Mouse (Mus musculus): Measurements from ENCODE around the gene Nrxn3. TPM values are rescaled to one million over a fixed set of nuclear protein-coding genes. Genes with fewer than 3 reads are reported as not detected.

Nrxn3 gene
- polyA plus RNA-seq, 1 experiment from 2014 or later = 102 TPM

DNA sequence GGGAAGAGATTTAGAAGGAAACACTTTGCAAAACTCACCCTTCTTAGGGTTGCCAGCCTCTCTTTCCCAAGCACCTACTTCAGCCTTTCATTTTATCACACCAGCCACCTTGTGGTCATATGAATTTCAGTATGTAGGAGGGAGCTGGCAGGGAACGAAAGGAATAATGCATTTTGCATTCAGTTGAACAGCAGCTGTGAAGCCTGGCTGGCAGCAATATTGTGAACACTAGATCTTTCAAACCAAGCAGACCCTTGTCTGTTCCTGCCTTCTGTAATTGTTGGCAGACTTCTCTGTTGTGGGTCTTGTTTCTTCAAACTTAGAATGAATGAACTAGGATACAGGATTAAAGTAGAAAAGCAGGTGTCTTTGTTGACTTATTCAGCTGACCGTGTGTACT is 946.2 kb downstream of the Nrxn3 start:
- Histone ChIP-seq H3K36me3 (ENCODE audit: control insufficient read depth, insufficient read depth, low read length) (no peaks in the 10 kb centered on the region), H3K27ac (replicated peaks; ENCODE audit: low read depth, low read length) (no peak overlapping the region), H3K4me3 (replicated peaks; ENCODE audit: low read depth, low read length) (no peak overlapping the region), H3K4me1 (ENCODE audit: control insufficient read depth, insufficient read depth, low read length) (no peaks in the 10 kb centered on the region), H3K9me3 (ENCODE audit: control insufficient read depth, low read length) (no peaks in the 10 kb centered on the region), H3K4me2 (ENCODE audit: low read length) (no peak overlapping the region), H3K27me3 (ENCODE audit: control insufficient read depth, insufficient read depth, low read length) (no peaks in the 10 kb centered on the region), H3K9ac (replicated peaks; ENCODE audit: low read length) (no peak overlapping the region)
- ATAC-seq (ENCODE audit: low FRiP score, low TSS enrichment) = no peak
- WGBS = 73% methylated on average over 2 of the region's 2 CpGs
- no peak for DNase-seq

DNA sequence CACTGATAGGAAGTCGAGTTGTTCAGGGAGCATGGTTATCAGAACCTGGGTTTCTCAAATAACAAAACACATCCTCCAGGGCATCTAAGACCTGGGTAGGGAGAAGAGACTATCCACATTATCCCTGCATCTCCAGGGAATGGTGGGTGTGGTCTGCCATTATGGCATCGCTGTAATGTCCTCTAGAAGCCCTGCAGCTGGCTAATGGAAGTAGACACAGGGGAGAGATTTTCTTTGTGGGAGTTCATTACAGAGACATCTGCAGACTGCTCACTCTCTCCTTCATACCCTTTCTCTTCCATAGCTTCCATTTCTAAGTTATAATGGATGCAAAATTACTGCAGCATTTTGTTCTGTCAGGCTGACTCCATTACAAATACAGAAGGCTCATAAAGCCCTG is 950.1 kb downstream of the Nrxn3 start:
- no peak overlapping the region for H3K9ac ChIP-seq (replicated peaks; ENCODE audit: low read length)
- H3K4me2 ChIP-seq (ENCODE audit: low read length) = no peak overlapping the region
- H3K27ac ChIP-seq (replicated peaks; ENCODE audit: low read depth, low read length) = no peak overlapping the region
- H3K27me3 ChIP-seq (ENCODE audit: control insufficient read depth, insufficient read depth, low read length) = no peaks in the 10 kb centered on the region
- H3K36me3 ChIP-seq (ENCODE audit: control insufficient read depth, insufficient read depth, low read length) = no peaks in the 10 kb centered on the region
- H3K9me3 ChIP-seq (ENCODE audit: control insufficient read depth, low read length) = no peaks in the 10 kb centered on the region
- DNase-seq (no peak), ATAC-seq (ENCODE audit: low FRiP score, low TSS enrichment) (no peak)
- H3K4me1 ChIP-seq (ENCODE audit: control insufficient read depth, insufficient read depth, low read length) = no peaks in the 10 kb centered on the region
- WGBS = 64% methylated on average over 2 of the region's 2 CpGs
- H3K4me3 ChIP-seq (replicated peaks; ENCODE audit: low read depth, low read length) = no peak overlapping the region

DNA sequence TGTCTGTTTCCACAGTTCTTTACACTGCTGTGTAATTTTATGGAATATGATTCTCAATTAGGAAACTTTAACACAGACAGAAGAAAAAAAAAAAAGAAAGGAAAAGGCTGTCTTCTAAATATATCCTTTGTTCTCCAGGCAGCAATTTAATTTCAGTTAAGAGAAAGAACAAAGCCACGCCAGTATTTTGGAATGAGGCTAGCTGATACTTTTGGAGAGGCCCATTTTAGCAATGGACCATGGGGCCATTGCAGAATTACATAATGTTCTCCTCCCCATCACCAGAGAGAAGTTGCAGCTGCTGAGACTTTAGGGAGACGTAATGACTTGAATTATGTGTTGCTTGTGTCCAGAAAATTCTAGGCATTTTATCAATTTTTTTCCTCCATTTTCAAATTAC is 963.0 kb downstream of the Nrxn3 start:
- Histone ChIP-seq H3K36me3 (ENCODE audit: control insufficient read depth, insufficient read depth, low read length) (no peaks in the 10 kb centered on the region), H3K27me3 (ENCODE audit: control insufficient read depth, insufficient read depth, low read length) (no peaks in the 10 kb centered on the region), H3K9ac (replicated peaks; ENCODE audit: low read length) (no peak overlapping the region), H3K4me2 (ENCODE audit: low read length) (no peak overlapping the region), H3K4me3 (replicated peaks; ENCODE audit: low read depth, low read length) (no peak overlapping the region), H3K9me3 (ENCODE audit: control insufficient read depth, low read length) (no peaks in the 10 kb centered on the region), H3K4me1 (ENCODE audit: control insufficient read depth, insufficient read depth, low read length) (no peaks in the 10 kb centered on the region), H3K27ac (replicated peaks; ENCODE audit: low read depth, low read length) (no peak overlapping the region)
- DNase-seq = no peak
- 89% methylated on average over 2 of the region's 2 CpGs for WGBS
- no peak for ATAC-seq (ENCODE audit: low FRiP score, low TSS enrichment)

DNA sequence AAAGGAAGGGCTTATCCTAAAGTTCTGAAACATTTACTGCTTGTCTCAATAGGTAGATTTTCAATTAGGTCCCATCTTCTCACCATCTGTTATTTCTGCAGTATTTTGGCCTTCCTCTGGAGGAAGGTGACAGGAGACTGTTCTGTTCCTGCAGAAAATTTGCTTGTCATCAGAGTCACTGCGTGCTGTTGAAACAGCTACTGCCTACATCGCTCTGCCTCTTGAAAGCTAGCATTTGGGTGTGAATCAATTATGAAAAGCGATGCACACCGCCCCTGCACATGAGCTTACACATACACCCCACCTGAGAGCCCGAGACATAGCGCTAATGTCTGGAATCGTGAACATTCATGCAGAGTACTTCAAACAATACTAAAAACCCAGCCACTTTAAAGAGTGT is 966.4 kb downstream of the Nrxn3 start:
- Histone ChIP-seq H3K4me3 (replicated peaks; ENCODE audit: low read depth, low read length) (no peak overlapping the region), H3K27me3 (ENCODE audit: control insufficient read depth, insufficient read depth, low read length) (no peaks in the 10 kb centered on the region), H3K4me1 (ENCODE audit: control insufficient read depth, insufficient read depth, low read length) (no peaks in the 10 kb centered on the region), H3K9me3 (ENCODE audit: control insufficient read depth, low read length) (no peaks in the 10 kb centered on the region), H3K36me3 (ENCODE audit: control insufficient read depth, insufficient read depth, low read length) (no peaks in the 10 kb centered on the region), H3K27ac (replicated peaks; ENCODE audit: low read depth, low read length) (no peak overlapping the region), H3K9ac (replicated peaks; ENCODE audit: low read length) (no peak overlapping the region), H3K4me2 (ENCODE audit: low read length) (no peak overlapping the region)
- WGBS = 93% methylated on average over 7 of the region's 7 CpGs
- ATAC-seq (ENCODE audit: low FRiP score, low TSS enrichment) = no peak
- DNase-seq = no peak

DNA sequence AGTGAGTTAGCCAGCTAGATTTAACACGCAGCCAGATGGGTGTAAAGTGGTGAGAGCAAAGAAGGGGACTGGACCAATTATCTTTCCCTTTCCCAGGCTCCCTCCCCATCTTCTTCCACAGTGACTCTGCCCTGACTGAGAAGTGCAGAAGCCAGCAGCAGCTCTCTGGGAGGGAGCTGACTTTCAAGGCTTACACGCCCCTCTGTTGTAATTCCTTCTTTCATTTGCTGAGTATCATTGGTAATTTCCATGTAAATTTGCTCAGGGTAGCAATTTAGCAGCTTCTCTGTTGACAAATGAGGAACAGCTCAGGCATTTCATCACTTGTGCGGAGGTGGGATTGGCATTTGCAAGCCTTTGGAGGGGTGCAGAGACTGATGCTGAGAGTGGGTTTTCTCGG is 976.8 kb downstream of the Nrxn3 start:
- DNase-seq (peak; percentile 41), ATAC-seq (ENCODE audit: low FRiP score, low TSS enrichment) (no peak)

DNA sequence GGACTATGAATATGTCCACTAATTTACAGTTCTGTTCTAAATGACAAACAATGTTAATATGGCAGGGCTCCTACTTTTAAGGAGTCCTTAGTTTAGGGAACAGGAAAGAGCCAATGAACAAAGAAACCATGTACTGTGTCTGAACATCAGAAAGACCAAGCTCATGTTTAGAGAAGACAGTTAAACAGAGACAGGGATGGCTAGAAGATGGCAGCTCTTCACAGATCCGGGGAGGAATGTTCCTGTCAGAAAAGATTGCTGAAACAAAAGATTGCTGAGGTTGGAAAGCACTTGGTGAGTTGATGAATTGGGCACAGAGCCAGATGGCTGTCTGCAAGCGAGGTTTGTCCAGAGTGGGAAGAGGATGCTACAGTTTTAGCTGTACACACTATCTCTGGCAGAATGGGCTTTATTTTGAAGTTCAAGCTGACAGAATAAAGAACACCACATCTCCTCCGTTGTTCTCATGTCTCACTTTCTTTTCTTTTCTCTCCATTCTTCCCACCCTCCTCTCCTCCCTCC is 978.3 kb downstream of the Nrxn3 start:
- Histone ChIP-seq H3K9me3 (ENCODE audit: control insufficient read depth, low read length) (no peaks in the 10 kb centered on the region), H3K9ac (replicated peaks; ENCODE audit: low read length) (no peak overlapping the region), H3K4me1 (ENCODE audit: control insufficient read depth, insufficient read depth, low read length) (no peaks in the 10 kb centered on the region), H3K4me3 (replicated peaks; ENCODE audit: low read depth, low read length) (no peak overlapping the region), H3K36me3 (ENCODE audit: control insufficient read depth, insufficient read depth, low read length) (no peaks in the 10 kb centered on the region), H3K4me2 (ENCODE audit: low read length) (no peak overlapping the region), H3K27me3 (ENCODE audit: control insufficient read depth, insufficient read depth, low read length) (no peaks in the 10 kb centered on the region), H3K27ac (replicated peaks; ENCODE audit: low read depth, low read length) (no peak overlapping the region)
- peak; percentile 38 for DNase-seq
- ATAC-seq (ENCODE audit: low FRiP score, low TSS enrichment) = no peak
- 38% methylated on average over 3 of the region's 3 CpGs for WGBS

More for the DNA sequence above, 976.8 kb downstream of the Nrxn3 start:
- Histone ChIP-seq H3K27ac (replicated peaks; ENCODE audit: low read depth, low read length) (no peak overlapping the region), H3K9ac (replicated peaks; ENCODE audit: low read length) (no peak overlapping the region), H3K27me3 (ENCODE audit: control insufficient read depth, insufficient read depth, low read length) (no peaks in the 10 kb centered on the region), H3K4me3 (replicated peaks; ENCODE audit: low read depth, low read length) (no peak overlapping the region), H3K36me3 (ENCODE audit: control insufficient read depth, insufficient read depth, low read length) (no peaks in the 10 kb centered on the region), H3K4me2 (ENCODE audit: low read length) (no peak overlapping the region), H3K4me1 (ENCODE audit: control insufficient read depth, insufficient read depth, low read length) (no peaks in the 10 kb centered on the region), H3K9me3 (ENCODE audit: control insufficient read depth, low read length) (no peaks in the 10 kb centered on the region)
- WGBS = 9% methylated on average over 4 of the region's 4 CpGs

DNA sequence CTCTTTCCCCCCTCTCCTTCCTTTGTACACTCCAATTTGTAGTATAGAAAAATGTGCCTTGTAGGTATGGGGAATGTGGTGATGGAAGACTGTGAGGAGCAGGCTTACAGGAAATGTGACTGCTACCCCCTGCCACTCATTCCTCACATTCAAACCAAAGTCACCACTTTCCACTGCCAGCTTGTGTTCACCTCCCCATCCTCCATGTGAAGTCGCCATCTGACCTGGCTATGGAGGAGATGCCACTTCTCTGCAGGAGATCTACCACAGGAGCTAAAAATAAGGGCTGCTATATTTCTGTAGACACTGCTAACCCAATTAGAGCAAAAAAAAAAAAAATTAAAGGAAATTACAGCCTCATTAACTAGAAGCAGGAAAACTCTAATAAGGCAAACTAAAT is 980.3 kb downstream of the Nrxn3 start:
- Histone ChIP-seq H3K27ac (replicated peaks; ENCODE audit: low read depth, low read length) (no peak overlapping the region), H3K4me1 (ENCODE audit: control insufficient read depth, insufficient read depth, low read length) (no peaks in the 10 kb centered on the region), H3K36me3 (ENCODE audit: control insufficient read depth, insufficient read depth, low read length) (no peaks in the 10 kb centered on the region), H3K9me3 (ENCODE audit: control insufficient read depth, low read length) (no peaks in the 10 kb centered on the region), H3K4me3 (replicated peaks; ENCODE audit: low read depth, low read length) (no peak overlapping the region), H3K9ac (replicated peaks; ENCODE audit: low read length) (no peak overlapping the region), H3K27me3 (ENCODE audit: control insufficient read depth, insufficient read depth, low read length) (no peaks in the 10 kb centered on the region), H3K4me2 (ENCODE audit: low read length) (no peak overlapping the region)
- ATAC-seq (ENCODE audit: low FRiP score, low TSS enrichment) (no peak), DNase-seq (no peak)
- WGBS = 84% methylated on average over 1 of the region's 1 CpGs

DNA sequence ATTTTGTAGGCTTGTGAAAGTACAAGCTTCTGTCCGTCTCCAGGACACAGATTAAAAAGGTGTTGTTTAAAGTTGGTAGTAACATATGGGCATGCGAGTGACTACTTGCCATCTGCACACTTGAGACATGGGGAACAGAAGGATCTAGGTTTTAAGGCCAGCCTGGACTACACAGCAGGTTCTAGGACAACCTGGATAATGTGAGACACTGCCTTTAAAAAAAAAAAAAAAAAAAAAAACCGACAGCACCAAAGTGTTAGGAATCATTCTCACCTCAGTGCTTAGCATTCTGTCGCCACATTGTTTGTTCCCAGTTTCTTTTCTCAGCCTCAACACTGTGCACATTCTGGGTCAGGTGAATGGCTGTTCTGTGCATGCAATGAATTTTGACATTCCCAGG is 985.2 kb downstream of the Nrxn3 start:
- WGBS = 78% methylated on average over 4 of the region's 4 CpGs
- Histone ChIP-seq H3K9ac (replicated peaks; ENCODE audit: low read length) (no peak overlapping the region), H3K4me2 (ENCODE audit: low read length) (no peak overlapping the region), H3K4me1 (ENCODE audit: control insufficient read depth, insufficient read depth, low read length) (no peaks in the 10 kb centered on the region), H3K9me3 (ENCODE audit: control insufficient read depth, low read length) (no peaks in the 10 kb centered on the region), H3K27me3 (ENCODE audit: control insufficient read depth, insufficient read depth, low read length) (no peaks in the 10 kb centered on the region), H3K36me3 (ENCODE audit: control insufficient read depth, insufficient read depth, low read length) (no peaks in the 10 kb centered on the region), H3K4me3 (replicated peaks; ENCODE audit: low read depth, low read length) (no peak overlapping the region), H3K27ac (replicated peaks; ENCODE audit: low read depth, low read length) (no peak overlapping the region)
- ATAC-seq (ENCODE audit: low FRiP score, low TSS enrichment) = no peak
- DNase-seq = no peak

DNA sequence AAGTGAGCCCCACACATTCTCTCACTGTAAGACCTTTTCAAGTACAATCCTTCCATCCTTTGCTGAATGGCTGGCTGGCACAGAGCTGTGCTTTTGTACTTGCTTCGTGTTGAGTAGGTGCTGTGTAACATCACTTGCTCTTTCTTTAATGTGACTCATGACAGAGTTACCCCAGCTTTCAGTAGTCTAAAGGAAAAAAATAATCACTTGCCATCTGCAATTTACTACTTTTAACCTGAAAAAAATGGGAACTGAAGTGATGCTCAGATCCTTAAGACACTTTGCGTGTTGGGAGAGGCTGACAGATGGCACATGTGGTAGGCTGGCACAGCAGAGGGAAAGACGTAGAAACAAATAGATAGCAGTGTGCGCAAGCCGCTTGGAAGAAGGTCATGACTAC is 987.8 kb downstream of the Nrxn3 start:
- Histone ChIP-seq H3K36me3 (ENCODE audit: control insufficient read depth, insufficient read depth, low read length) (no peaks in the 10 kb centered on the region), H3K9me3 (ENCODE audit: control insufficient read depth, low read length) (no peaks in the 10 kb centered on the region), H3K9ac (replicated peaks; ENCODE audit: low read length) (no peak overlapping the region), H3K27me3 (ENCODE audit: control insufficient read depth, insufficient read depth, low read length) (no peaks in the 10 kb centered on the region), H3K4me3 (replicated peaks; ENCODE audit: low read depth, low read length) (no peak overlapping the region), H3K27ac (replicated peaks; ENCODE audit: low read depth, low read length) (no peak overlapping the region), H3K4me2 (ENCODE audit: low read length) (no peak overlapping the region), H3K4me1 (ENCODE audit: control insufficient read depth, insufficient read depth, low read length) (no peaks in the 10 kb centered on the region)
- no peak for ATAC-seq (ENCODE audit: low FRiP score, low TSS enrichment)
- no peak for DNase-seq
- 93% methylated on average over 5 of the region's 5 CpGs for WGBS

Data from midbrain, embryonic 14.5 days (tissue).